Mouse (Mus musculus) stomach, embryonic 14.5 days (tissue): ENCODE data around the gene Ccr8. TPM values are rescaled to one million over a fixed set of nuclear protein-coding genes. Genes with fewer than 3 reads are reported as not detected.

Source experiments
- ATAC-seq: fragments of 200-750 bp; cut with Nextera tagmentation; 2 replicates; pipeline ENCODE4 v1.8.0; 2017; ENCODE audit warnings: low read depth, moderate TSS enrichment; ENCODE audit not compliant: insufficient number of reproducible peaks, insufficient read depth, low FRiP score
- H3K27ac ChIP-seq: fragments of 300-500 bp; sonication (generic); 2 replicates; pipeline ENCODE4 v1.5.1; 2014; ENCODE audit warnings: mild to moderate bottlenecking, low read length, moderate library complexity, mixed read lengths
- H3K27me3 ChIP-seq: fragments of 300-500 bp; sonication (generic); 2 replicates; pipeline ENCODE4 v1.6.1; 2014; ENCODE audit warnings: low read length, control low read depth, mixed read lengths; ENCODE audit not compliant: control insufficient read depth, insufficient read depth
- H3K36me3 ChIP-seq: fragments of 300-500 bp; sonication (generic); 2 replicates; pipeline ENCODE4 v1.6.1; 2014; ENCODE audit warnings: mild to moderate bottlenecking, control low read depth, low read length, moderate library complexity, mixed read lengths; ENCODE audit not compliant: control insufficient read depth, insufficient read depth
- H3K4me1 ChIP-seq: fragments of 300-500 bp; sonication (generic); 2 replicates; pipeline ENCODE4 v1.6.1; 2014; ENCODE audit warnings: low read length, control low read depth, mixed read lengths; ENCODE audit not compliant: control insufficient read depth, insufficient read depth
- H3K4me2 ChIP-seq: fragments of 300-500 bp; sonication (generic); replicated peaks from 2 replicates; pipeline ENCODE4 v1.6.1; 2014; ENCODE audit warnings: low read depth, low read length, control low read depth
- H3K4me3 ChIP-seq: fragments of 300-500 bp; sonication (generic); 2 replicates; pipeline ENCODE4 v1.5.1; 2014; ENCODE audit warnings: low read depth, low read length, control low read depth
- H3K9ac ChIP-seq: fragments of 300-500 bp; sonication (generic); replicated peaks from 2 replicates; pipeline ENCODE4 v1.6.1; 2014; ENCODE audit warnings: low read depth, mild to moderate bottlenecking, control low read depth, low read length, moderate library complexity, mixed read lengths
- H3K9me3 ChIP-seq: fragments of 300-500 bp; sonication (generic); 2 replicates; pipeline ENCODE4 v1.6.1; 2016; ENCODE audit warnings: low read depth, low read length, control low read depth; ENCODE audit not compliant: control insufficient read depth
- WGBS: fragments of 180-500 bp; shearing (Covaris S2); extraction: QIAGEN DNeasy Blood & Tissue Kit; methylation state at CpG from one replicate; pipeline ENCODE4 v1.1.7; 2014; 5-methylcytosine and 5-hydroxymethylcytosine counted together
- polyA plus RNA-seq: library from polyadenylated mRNA; unstranded; fragments of >200 nt; fragmentation: Nextera tagmentation; extraction: Ambion mirVana; gene quantifications from 2 replicates; pipeline ENCODE4 v1.2.1, GENCODE M21; 2014

The Ccr8 gene
- polyA plus RNA-seq, 1 experiment from 2014 or later, result 0.27 TPM

GRCm38 (mm10) chr9:120068047-120068446, 23.9 kb upstream of the Ccr8 start:
- Histone ChIP-seq H3K4me1 (no peaks in the 10 kb centered on the region), H3K36me3 (no peaks in the 10 kb centered on the region), H3K27ac (no peak overlapping the region), H3K9me3 (no peaks in the 10 kb centered on the region), H3K27me3 (no peaks in the 10 kb centered on the region), H3K4me2 (no peak overlapping the region), H3K4me3 (no peak overlapping the region), H3K9ac (no peak overlapping the region)
- no peak for ATAC-seq
- 52% methylated on average over 10 of the region's 10 CpGs for WGBS

GRCm38 (mm10) chr9:120069779-120070178, 22.1 kb upstream of the Ccr8 start, which contains the start of gene Cx3cr1:
Cx3cr1 (minus strand) TSS chr9:120069879.
- WGBS, result 79% methylated on average over 11 of the region's 11 CpGs
- Histone ChIP-seq H3K9me3 (no peaks in the 10 kb centered on the region), H3K27me3 (no peaks in the 10 kb centered on the region), H3K9ac (no peak within 1 kb of the TSS), H3K4me3 (no peak within 1 kb of the TSS), H3K27ac (no peak within 1 kb of the TSS), H3K36me3 (no peaks in the 10 kb centered on the region), H3K4me2 (no peak within 1 kb of the TSS), H3K4me1 (no peaks in the 10 kb centered on the region)
- no peak for ATAC-seq

GRCm38 (mm10) chr9:120071251-120071650, 20.7 kb upstream of the Ccr8 start:
- 59% methylated on average over 2 of the region's 2 CpGs for WGBS
- Histone ChIP-seq H3K9ac (no peak overlapping the region), H3K4me3 (no peak overlapping the region), H3K4me1 (no peaks in the 10 kb centered on the region), H3K27ac (no peak overlapping the region), H3K27me3 (no peaks in the 10 kb centered on the region), H3K36me3 (no peaks in the 10 kb centered on the region), H3K9me3 (no peaks in the 10 kb centered on the region), H3K4me2 (no peak overlapping the region)
- no peak for ATAC-seq

GRCm38 (mm10) chr9:120073169-120073568, 18.7 kb upstream of the Ccr8 start:
- Histone ChIP-seq H3K4me3 (no peak overlapping the region), H3K9ac (no peak overlapping the region), H3K36me3 (no peaks in the 10 kb centered on the region), H3K9me3 (no peaks in the 10 kb centered on the region), H3K27ac (no peak overlapping the region), H3K4me2 (no peak overlapping the region), H3K27me3 (no peaks in the 10 kb centered on the region), H3K4me1 (no peaks in the 10 kb centered on the region)
- 15% methylated on average over 3 of the region's 3 CpGs for WGBS
- ATAC-seq, result peak; percentile 51; the same call in 1 of the 2 replicates

- no peak overlapping the region for H3K27ac ChIP-seq
- H3K4me1 ChIP-seq, result no peaks in the 10 kb centered on the region
- H3K9me3 ChIP-seq, result no peaks in the 10 kb centered on the region
- WGBS, result 85% methylated on average over 7 of the region's 7 CpGs
- H3K4me3 ChIP-seq, result no peak overlapping the region
- H3K27me3 ChIP-seq, result no peaks in the 10 kb centered on the region
- no peak overlapping the region for H3K9ac ChIP-seq
- no peak overlapping the region for H3K4me2 ChIP-seq
- no peak for ATAC-seq
- no peaks in the 10 kb centered on the region for H3K36me3 ChIP-seq
Observed at GRCm38 (mm10) chr9:120074516-120074915, 17.4 kb upstream of the Ccr8 start.

- no peak for ATAC-seq
- Histone ChIP-seq H3K4me3 (no peak overlapping the region), H3K27ac (no peak overlapping the region), H3K9ac (no peak overlapping the region), H3K4me1 (no peaks in the 10 kb centered on the region), H3K4me2 (no peak overlapping the region), H3K9me3 (no peaks in the 10 kb centered on the region), H3K36me3 (no peaks in the 10 kb centered on the region), H3K27me3 (no peaks in the 10 kb centered on the region)
- 76% methylated on average over 3 of the region's 3 CpGs for WGBS
Observed at GRCm38 (mm10) chr9:120078241-120078640, 13.7 kb upstream of the Ccr8 start.

- no peaks in the 10 kb centered on the region for H3K9me3 ChIP-seq
- no peaks in the 10 kb centered on the region for H3K27me3 ChIP-seq
- no peak overlapping the region for H3K9ac ChIP-seq
- H3K36me3 ChIP-seq, result no peaks in the 10 kb centered on the region
- no peak overlapping the region for H3K4me3 ChIP-seq
- ATAC-seq, result no peak
- WGBS, result 67% methylated on average over 7 of the region's 7 CpGs
- no peak overlapping the region for H3K27ac ChIP-seq
- H3K4me2 ChIP-seq, result no peak overlapping the region
- no peaks in the 10 kb centered on the region for H3K4me1 ChIP-seq
Observed at GRCm38 (mm10) chr9:120079901-120080300, 12.0 kb upstream of the Ccr8 start.

GRCm38 (mm10) chr9:120080546-120081108, 11.3 kb upstream of the Ccr8 start:
- Histone ChIP-seq H3K27me3 (no peaks in the 10 kb centered on the region), H3K9ac (no peak overlapping the region), H3K4me2 (no peak overlapping the region), H3K4me1 (no peaks in the 10 kb centered on the region), H3K27ac (no peak overlapping the region), H3K36me3 (no peaks in the 10 kb centered on the region), H3K9me3 (no peaks in the 10 kb centered on the region), H3K4me3 (no peak overlapping the region)
- 72% methylated on average over 8 of the region's 8 CpGs for WGBS
- no peak for ATAC-seq

- no peaks in the 10 kb centered on the region for H3K36me3 ChIP-seq
- H3K27me3 ChIP-seq, result no peaks in the 10 kb centered on the region
- WGBS, result 69% methylated on average over 6 of the region's 6 CpGs
- H3K27ac ChIP-seq, result no peak overlapping the region
- no peaks in the 10 kb centered on the region for H3K4me1 ChIP-seq
- no peak overlapping the region for H3K4me3 ChIP-seq
- no peaks in the 10 kb centered on the region for H3K9me3 ChIP-seq
- H3K4me2 ChIP-seq, result no peak overlapping the region
- no peak overlapping the region for H3K9ac ChIP-seq
- no peak for ATAC-seq
Observed at GRCm38 (mm10) chr9:120081247-120081646, 10.7 kb upstream of the Ccr8 start.
